Mouse (Mus musculus) cerebellum, adult (tissue): ENCODE data around the gene Nfam1.
A peak's percentile ranks its signal among the peaks of the same experiment; 100 is the strongest.

ENCODE experiments used
- ATAC-seq: cut with Nextera tagmentation; 2 replicates; pipeline ENCODE4 v1.9.2; 2017; ENCODE audit warnings: mild to moderate bottlenecking, moderate library complexity, mixed read lengths; ENCODE audit not compliant: insufficient number of reproducible peaks, low FRiP score, low TSS enrichment

Gene Nfam1

GRCm38 (mm10) chr15:82998811-82999221, 34.3 kb downstream of the Nfam1 start:
- ATAC-seq, result no peak

- no peak for ATAC-seq
These were observed 36.7 kb downstream of the Nfam1 start for GRCm38 (mm10) chr15:82996431-82996830.

- no peak for ATAC-seq
These were observed 37.9 kb downstream of the Nfam1 start for GRCm38 (mm10) chr15:82995239-82995638.

- no peak for ATAC-seq
These were observed 40.2 kb downstream of the Nfam1 start for GRCm38 (mm10) chr15:82992911-82993310.

GRCm38 (mm10) chr15:82992079-82992783, 40.9 kb downstream of the Nfam1 start:
- ATAC-seq, result 0 out of 2 replicates have a peak, but pooled peaks have one; percentile 33

- ATAC-seq, result no peak
These were observed 43.9 kb downstream of the Nfam1 start for GRCm38 (mm10) chr15:82989190-82989704.

GRCm38 (mm10) chr15:82987732-82988112, 45.4 kb downstream of the Nfam1 start, which contains the start of gene Tcf20:
Gene Tcf20 (minus strand): TSS chr15:82987872.
- ATAC-seq, result peak; percentile 75

GRCm38 (mm10) chr15:82987014-82987731, 45.9 kb downstream of the Nfam1 start:
- ATAC-seq, result 0 out of 2 replicates have a peak, but pooled peaks have one; percentile 16

GRCm38 (mm10) chr15:82984574-82984973, 48.5 kb downstream of the Nfam1 start:
- ATAC-seq, result no peak

GRCm38 (mm10) chr15:82984097-82984496, 49.0 kb downstream of the Nfam1 start:
- ATAC-seq, result no peak

GRCm38 (mm10) chr15:82983416-82984026, 49.6 kb downstream of the Nfam1 start:
- no peak for ATAC-seq

- ATAC-seq, result no peak
These were observed 50.2 kb downstream of the Nfam1 start for GRCm38 (mm10) chr15:82982724-82983415.

- ATAC-seq, result peak; percentile 51; the same call in 1 of the 2 replicates
These were observed 51.2 kb downstream of the Nfam1 start for GRCm38 (mm10) chr15:82981676-82982520.

GRCm38 (mm10) chr15:82979531-82979930, 53.6 kb downstream of the Nfam1 start:
- ATAC-seq, result no peak

- no peak for ATAC-seq
These were observed 58.6 kb downstream of the Nfam1 start for GRCm38 (mm10) chr15:82974471-82974870.

- no peak for ATAC-seq
These were observed 63.8 kb downstream of the Nfam1 start for GRCm38 (mm10) chr15:82969206-82969721.

- peak; percentile 62 for ATAC-seq
These were observed 64.7 kb downstream of the Nfam1 start for GRCm38 (mm10) chr15:82968449-82968848.

GRCm38 (mm10) chr15:82967947-82968346, 65.2 kb downstream of the Nfam1 start:
- no peak for ATAC-seq

- 0 out of 2 replicates have a peak, but pooled peaks have one; percentile 26 for ATAC-seq
These were observed 68.8 kb downstream of the Nfam1 start for GRCm38 (mm10) chr15:82964266-82964825.
